Comparison of ENCODE assay signal across 7 mouse cellular contexts in the genomic region with DNA sequence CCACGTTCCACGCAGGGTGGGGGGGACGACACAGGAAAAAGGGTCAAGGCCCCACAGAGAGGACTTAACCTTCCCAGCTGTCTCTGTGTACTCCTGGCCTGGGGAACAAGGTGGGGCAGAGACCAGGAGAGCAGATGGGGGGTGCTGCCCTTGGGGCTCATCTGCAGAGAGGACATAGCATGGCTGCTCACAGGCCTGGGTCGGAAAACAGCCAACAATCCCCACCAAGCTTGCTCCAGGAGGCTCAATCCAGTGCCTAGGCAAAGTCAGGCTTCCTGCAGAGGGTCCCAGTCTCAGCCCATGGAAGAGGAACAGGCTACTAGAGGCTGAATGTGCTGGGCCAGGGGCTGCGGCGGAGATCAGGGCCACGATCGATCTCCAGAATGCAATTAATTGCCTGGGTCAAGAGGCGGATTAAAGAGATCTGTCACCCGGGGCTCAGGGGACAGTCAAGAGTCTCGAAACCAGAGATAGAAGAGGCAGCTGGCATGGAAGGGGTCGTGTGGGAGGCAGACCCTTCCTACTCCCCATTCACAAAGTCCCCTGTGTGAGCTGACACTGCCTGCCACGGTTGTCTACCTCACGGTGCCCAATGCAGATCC. TPM values are rescaled to one million over a fixed set of nuclear protein-coding genes. Genes with fewer than 3 reads are reported as not detected.
DNase-seq lines count a peak whose midpoint lies in the region; ATAC-seq and TF ChIP-seq lines count a peak whose summit lies in the region.

No protein-coding gene starts in this region.

- no peaks in the 10 kb centered on the region for H3K27me3 ChIP-seq in forebrain, embryonic 13.5 days
- no peaks in the 10 kb centered on the region for H3K27me3 ChIP-seq in limb, embryonic 10.5 days (ENCODE audit: low read depth, poor library complexity, severe bottlenecking)

- peaks cover 93% of the 10 kb centered on the region for H3K4me1 ChIP-seq in forebrain, embryonic 13.5 days
- H3K4me1 ChIP-seq in limb, embryonic 10.5 days: peaks cover 95% of the 10 kb centered on the region

- H3K36me3 ChIP-seq in forebrain, embryonic 13.5 days (ENCODE audit: poor library complexity, severe bottlenecking): no peaks in the 10 kb centered on the region; the same call in 1 of the 2 replicates
- H3K36me3 ChIP-seq in limb, embryonic 10.5 days: peaks cover 5% of the 10 kb centered on the region; the same call in 1 of the 2 replicates

- 26% methylated on average over 14 of the region's 14 CpGs for WGBS in forebrain, embryonic 13.5 days
- 43% methylated on average over 14 of the region's 14 CpGs for WGBS in limb, embryonic 10.5 days

- DNase-seq in layer of hippocampus, adult 2 months (ENCODE audit: low spot score in 2 of 2): no peak
- DNase-seq in layer of hippocampus, postnatal 14 days (ENCODE audit: low spot score in 2 of 2): no peak
- no peak for DNase-seq in limb, embryonic 10.5 days (ENCODE audit: low spot score)
- DNase-seq in retina, postnatal 1 day: peak; percentile 62
- DNase-seq in natural killer cell, adult 2 months (ENCODE audit: low spot score in 2 of 2): no peak
- no peak for DNase-seq in thymus, postnatal 25 days

- no peak for TF ChIP-seq CTCF in layer of hippocampus, adult 2 months (conservative IDR thresholded peaks at IDR 0.05)

- ATAC-seq in forebrain, embryonic 13.5 days: no peak; the same call in none of the 2 replicates

- H3K9ac ChIP-seq in forebrain, embryonic 13.5 days: peak overlapping the region; percentile 61; the same call in 1 of the 2 replicates

- H3K4me2 ChIP-seq in forebrain, embryonic 13.5 days: peak overlapping the region; percentile 49

- H3K27ac ChIP-seq in layer of hippocampus, adult 2 months: peak overlapping the region; percentile 43
- H3K27ac ChIP-seq in forebrain, embryonic 13.5 days: peak overlapping the region; percentile 98
- peak overlapping the region; percentile 86 for H3K27ac ChIP-seq in limb, embryonic 10.5 days

- no peaks in the 10 kb centered on the region for H3K9me3 ChIP-seq in forebrain, embryonic 13.5 days (replicated peaks)
- no peaks in the 10 kb centered on the region for H3K9me3 ChIP-seq in limb, embryonic 10.5 days (replicated peaks)

- H3K4me3 ChIP-seq in layer of hippocampus, adult 2 months: no peak overlapping the region
- H3K4me3 ChIP-seq in forebrain, embryonic 13.5 days: no peak overlapping the region
- H3K4me3 ChIP-seq in limb, embryonic 10.5 days: peak overlapping the region; percentile 39; the same call in 1 of the 2 replicates

RNA-seq across cellular contexts. Expression of gene Ncor2, which starts 19.1 kb away (rescaled TPM):
- total RNA-seq in layer of hippocampus, adult 2 months (2021): 100 to 1,000 TPM; 285 to 307 TPM
- 100 to 1,000 TPM; 238 to 254 TPM for total RNA-seq in layer of hippocampus, postnatal 14 days (2021)
- 25.6 and 27.3 TPM in 2 replicates for polyA plus RNA-seq in forebrain, embryonic 13.5 days (2015; fragmentation: Nextera tagmentation; extraction: Ambion mirVana)
- polyA plus RNA-seq in limb, embryonic 10.5 days (2016; fragmentation: Nextera tagmentation; extraction: Ambion mirVana): 22.4 and 26.8 TPM in 2 replicates

Comparison
In these comparisons a context has a peak if more than half of its experiments do, and no peak if none do; other contexts are left out.
1. H3K27ac ChIP-seq: peak in every context shown above with its lines; median percentile 98 in forebrain, embryonic 13.5 days; 86 in limb, embryonic 10.5 days; 43 in layer of hippocampus, adult 2 months.